Mouse (Mus musculus) spleen, adult 10 weeks (tissue): Measurements from ENCODE around the gene Ahctf1. TPM values are rescaled to one million over a fixed set of nuclear protein-coding genes. Genes with fewer than 3 reads are reported as not detected.

Experiments used
- polyA plus RNA-seq: library from polyadenylated mRNA; stranded (reverse); fragments of 350-450 nt; fragmentation: Illumina TruSeq; extraction: RNeasy Lipid Tissue Mini Kit (QIAGEN cat#74804); gene quantifications from one replicate; pipeline ENCODE4 v1.2.3, GENCODE M21; 2015; ENCODE audit warnings: low replicate concordance; ENCODE audit not compliant: insufficient read depth

The Ahctf1 gene
- 69.0 TPM for polyA plus RNA-seq

DNA sequence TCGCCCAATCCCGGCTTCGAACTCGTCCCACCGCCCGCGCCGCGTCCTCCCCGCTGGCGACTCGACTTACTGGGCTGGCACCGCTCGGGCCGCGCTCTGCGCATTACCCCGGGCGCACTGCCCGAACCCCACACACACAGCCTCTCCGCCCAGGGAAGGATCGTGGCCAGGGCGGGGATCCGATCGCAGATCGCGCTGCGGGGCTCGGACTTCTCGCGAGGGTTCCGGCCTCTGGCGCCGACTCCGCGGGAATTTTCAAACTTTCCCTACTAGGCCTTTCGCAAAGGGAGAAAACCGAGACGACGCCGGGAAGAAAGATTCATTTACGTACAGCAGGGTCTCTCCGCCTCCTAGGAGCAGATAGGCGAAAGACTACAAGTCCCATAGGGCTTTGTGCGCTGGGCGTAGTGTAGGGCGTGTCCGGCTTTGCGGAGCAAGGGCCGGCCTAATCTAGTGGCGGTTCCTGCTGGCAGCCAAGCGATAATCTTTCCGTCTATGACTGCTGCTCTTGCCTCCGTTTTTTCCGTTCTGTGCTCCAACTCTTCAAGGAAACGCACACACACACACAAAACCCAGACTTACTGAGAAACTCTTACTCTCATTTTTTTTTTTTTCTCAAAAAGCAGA, at the start of gene Ahctf1:
Ahctf1 (minus strand) TSS at position 168 of the 627 bp plus-strand sequence.

DNA sequence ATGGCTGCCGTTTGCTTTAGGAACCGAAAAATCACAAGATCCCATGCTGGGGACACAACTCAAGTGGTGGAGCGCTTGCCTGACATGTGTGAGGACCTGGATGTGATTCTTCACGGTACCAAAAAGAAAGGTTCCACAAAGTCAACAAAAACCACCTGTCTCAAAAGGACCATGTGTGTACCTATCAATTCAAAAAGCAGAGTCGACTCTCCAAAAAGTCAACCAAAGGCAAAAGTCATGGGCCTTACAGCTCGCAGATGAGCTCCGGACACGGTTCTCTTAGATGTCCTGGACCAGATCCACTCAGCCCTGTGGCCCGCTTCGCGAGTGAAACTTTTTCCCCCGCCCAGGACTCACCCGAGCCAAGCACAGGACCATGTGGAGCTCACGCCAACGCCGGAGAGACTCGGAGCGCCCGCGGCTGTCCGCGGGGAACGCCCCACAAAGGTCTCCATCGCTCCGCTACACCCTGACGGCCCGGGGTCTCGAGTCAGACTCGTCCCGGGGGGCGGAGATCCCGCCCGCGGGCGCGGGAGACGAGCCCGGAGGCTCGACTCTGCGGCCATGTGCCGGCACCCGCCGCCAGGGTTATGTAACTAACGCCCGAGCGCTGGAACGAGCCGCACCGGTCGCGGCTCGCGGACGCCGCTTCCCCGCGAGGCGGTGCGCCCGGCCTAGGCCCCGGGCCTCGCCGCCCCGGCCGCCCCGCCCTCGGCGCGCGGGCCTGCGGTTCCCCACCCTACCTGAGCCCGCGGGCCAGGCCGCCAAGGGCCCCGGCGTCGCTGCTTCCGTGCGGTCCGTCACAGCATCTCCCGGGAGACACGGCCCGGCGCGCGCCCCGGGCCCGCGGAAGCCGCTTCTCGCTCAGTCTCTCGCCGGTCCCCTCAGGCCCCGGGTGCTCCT, 619 bp downstream of the Ahctf1 start, which contains the start of gene Gm10518:
Gm10518 (plus strand) TSS at position 767 of the 903 bp plus-strand sequence.

DNA sequence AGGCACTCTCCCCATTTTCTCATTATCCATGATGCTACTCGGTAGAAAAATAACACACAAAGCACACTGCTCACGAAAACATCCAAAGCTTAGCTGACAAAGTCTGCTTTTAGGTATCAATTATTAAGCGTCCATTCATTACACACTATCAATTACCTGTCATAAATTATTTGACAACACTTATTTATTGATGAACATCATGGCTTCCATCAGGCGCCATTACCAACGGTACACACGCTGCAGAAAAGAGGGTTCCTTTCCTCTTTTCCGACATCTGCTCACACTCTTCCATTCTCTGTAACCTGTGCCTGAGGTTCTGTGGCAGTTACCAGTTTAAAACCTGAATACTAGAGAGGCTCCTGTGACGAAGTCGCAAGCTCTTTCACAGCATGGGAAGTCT, 58.3 kb downstream of the Ahctf1 start, which contains the start of gene Kif28:
Kif28 (minus strand) TSS at position 101 of the 400 bp plus-strand sequence.

Other genes with a start within 250 kb of the Ahctf1 start
- 11.5 TPM for gene Sccpdh, start 135.5 kb downstream of the Ahctf1 start, polyA plus RNA-seq
- gene Kif28, start 58.4 kb downstream of the Ahctf1 start, polyA plus RNA-seq, result not detected
- gene Gm10518, start 304 bp downstream of the Ahctf1 start, polyA plus RNA-seq, result not detected
- gene Cdc42bpa, start 156.8 kb upstream of the Ahctf1 start, polyA plus RNA-seq, result 9.6 TPM